Mouse (Mus musculus) ovary, adult 18-20 months (tissue): Measurements from ENCODE around the gene Nat9.

Experiments
- DNase-seq: peaks from one replicate; pipeline ENCODE4 v3.0.0; 2022; ENCODE audit warnings: low spot score, mixed read lengths

Nat9 gene

GRCm38 (mm10) chr11:115153088-115153487 is 34.6 kb downstream of the Nat9 start:
- DNase-seq: no peak

GRCm38 (mm10) chr11:115151755-115152429 is 35.8 kb downstream of the Nat9 start:
- DNase-seq: no peak

DNA sequence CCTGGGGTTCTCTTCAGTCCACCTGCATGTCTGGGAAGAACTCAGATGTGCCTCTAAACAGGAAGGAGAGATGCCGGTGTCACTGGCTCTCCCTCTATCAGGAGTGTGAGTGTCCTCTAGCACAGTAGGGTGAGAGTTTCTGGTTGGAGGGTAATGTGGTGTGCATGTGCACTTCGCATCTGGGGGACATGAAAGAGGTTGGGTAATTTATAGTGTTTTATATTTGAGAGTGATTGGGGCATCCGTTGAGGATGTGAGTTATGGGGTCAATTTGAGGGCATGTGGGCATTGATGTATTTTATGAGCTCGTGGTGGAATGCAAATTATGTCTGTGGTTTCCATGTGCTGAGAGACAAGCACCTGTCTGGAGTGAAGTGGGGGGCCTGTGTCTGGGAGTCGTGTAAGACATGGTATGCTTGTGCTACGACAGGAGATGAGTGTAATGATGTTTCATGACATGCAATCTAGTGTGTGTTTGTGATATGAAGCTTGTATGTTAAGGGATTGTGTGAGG is 36.9 kb downstream of the Nat9 start:
- DNase-seq: no peak

DNA sequence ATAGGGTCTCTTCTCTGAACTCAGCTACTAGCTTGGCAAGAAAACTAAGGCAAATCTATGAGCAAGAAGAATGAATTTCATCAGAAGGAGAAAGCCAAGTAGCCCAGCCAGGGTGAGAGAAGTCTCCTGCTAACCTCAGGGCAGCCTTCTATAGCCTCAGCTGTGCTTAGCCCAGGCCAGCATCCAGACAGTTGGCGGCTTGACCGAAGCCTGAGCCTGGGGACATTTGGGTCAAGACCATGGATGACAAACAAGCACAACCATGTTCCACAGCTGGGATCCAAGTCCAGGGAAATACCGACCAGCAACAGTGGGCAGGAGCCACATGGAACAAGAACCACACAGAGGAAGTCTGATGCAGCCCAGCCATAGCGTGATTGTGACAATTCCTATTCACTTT is 39.8 kb downstream of the Nat9 start:
- DNase-seq: no peak

DNA sequence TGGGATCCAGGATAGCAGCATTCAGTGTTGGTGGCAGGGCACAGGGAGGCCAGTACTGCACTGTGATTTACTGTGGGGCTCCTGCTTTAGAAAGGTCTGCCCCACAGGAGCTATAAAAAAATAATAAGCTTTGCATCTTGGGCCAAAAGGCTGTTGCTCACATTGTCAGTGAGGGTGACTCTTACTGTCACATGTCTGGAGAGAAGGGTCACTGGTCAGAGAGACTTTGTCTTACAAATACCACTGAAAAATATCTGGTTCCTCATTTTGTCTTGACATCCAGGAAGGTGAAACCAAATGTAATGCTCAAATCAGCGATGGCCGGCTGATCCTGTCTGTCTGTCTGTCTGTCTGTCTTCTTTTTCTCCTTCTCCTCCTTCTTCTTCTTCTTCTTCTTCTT is 45.7 kb downstream of the Nat9 start:
- no peak for DNase-seq

- DNase-seq: no peak
Measured at GRCm38 (mm10) chr11:115138597-115139262, 48.9 kb downstream of the Nat9 start.

DNA sequence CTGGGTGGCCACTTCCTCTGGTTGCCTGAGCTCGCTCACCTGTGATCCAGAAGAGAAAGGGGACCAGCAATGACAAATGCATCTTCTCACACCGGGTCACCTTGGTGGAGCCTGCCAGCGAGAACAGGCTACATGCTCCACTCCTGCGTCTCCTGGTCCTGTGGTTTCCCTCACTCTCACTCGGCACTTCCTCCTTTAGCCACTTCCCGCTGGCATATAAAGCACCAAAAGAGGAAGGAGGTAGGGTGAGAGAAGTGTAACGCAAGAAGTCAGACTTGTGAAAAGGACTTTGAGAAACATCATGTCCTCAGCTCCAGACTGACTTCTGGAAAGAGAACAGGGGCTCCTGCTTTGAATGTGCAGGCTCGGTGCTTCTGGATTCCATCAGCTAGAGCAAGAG is 53.9 kb downstream of the Nat9 start, which contains the start of gene Cd300lf:
Cd300lf (minus strand) TSS at position 193 of the 400 bp plus-strand sequence.
- no peak for DNase-seq
